Mouse (Mus musculus) layer of hippocampus, postnatal 36 days (tissue): ENCODE measurements around the gene Pla2g3. TPM values are rescaled to one million over a fixed set of nuclear protein-coding genes. Genes with fewer than 3 reads are reported as not detected.

Experiments
- DNase-seq, 2 experiments: peaks; one replicate each; pipeline ENCODE4 v3.0.0; 2022
- total RNA-seq, 2 experiments: library from RNA; stranded (reverse); gene quantifications; 2 replicates each; pipeline ENCODE4 v1.2.3; 2021

Pla2g3 gene
- total RNA-seq, 2 experiments from 2014 or later: 1.4 to 2.5 TPM

- DNase-seq: peak; percentile 87
Observed at GRCm38 (mm10) chr11:3539111-3539825, 51.2 kb downstream of the Pla2g3 start.

GRCm38 (mm10) chr11:3539826-3540196 is 51.7 kb downstream of the Pla2g3 start:
- DNase-seq: no peak

DNA sequence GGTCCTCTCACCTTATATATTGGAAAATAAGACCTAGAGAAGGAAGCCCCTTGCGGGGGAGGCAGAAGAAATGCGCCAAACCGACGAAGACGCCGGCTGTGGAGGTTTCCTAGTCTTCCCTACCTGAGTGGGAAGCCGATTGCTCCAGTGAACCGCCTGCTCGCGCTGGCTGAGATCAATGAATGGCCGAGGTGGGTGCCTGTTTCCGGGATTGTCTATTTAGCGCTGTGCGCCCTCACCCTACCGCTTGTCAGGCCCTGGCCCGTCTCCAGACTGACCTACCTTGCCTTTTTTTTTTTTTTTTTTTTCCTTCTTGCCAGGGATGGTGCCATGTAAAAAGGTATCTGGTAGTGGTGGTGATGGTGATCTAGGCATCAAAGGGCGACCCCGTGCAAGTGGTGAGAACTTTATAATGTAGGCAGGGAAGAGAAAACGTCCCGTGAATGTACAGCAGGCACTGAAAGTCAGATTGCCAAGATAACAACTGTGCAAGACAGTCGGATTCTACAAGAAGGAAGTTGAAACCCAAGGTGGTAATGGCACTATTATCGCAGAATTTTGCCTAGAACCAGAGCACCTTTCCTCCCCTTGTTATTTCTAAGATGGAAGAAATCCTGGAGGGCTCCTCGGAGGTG is 52.5 kb downstream of the Pla2g3 start, which contains the start of gene Smtn:
Smtn (minus strand) TSS at position 162 of the 635 bp plus-strand sequence.
- no peak for DNase-seq

DNA sequence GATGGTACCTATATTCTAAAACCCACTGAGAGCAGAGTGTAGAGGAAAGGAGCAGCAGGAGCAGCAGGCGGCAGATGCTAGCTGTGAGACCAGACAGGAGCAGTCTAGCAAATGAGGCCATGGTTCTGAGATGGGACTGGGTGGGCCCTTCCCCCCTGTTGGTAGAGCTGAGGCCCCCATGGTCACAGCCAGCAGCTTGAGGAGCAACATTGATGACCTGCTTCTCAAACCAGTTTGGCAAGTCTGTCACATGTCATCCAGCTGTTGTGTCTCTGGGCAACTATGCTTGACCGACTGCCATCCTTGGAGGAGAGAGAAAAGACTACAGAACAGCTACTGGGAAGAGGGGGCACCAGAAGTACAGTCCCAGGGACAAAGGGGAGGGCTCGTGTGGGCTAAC is 53.8 kb downstream of the Pla2g3 start:
- no peak for DNase-seq

- DNase-seq: no peak
Observed at GRCm38 (mm10) chr11:3543001-3543400, 54.9 kb downstream of the Pla2g3 start.

- no peak for DNase-seq
Observed at GRCm38 (mm10) chr11:3544409-3544808, 56.3 kb downstream of the Pla2g3 start.

GRCm38 (mm10) chr11:3545531-3546241 is 57.6 kb downstream of the Pla2g3 start:
- DNase-seq: no peak

DNA sequence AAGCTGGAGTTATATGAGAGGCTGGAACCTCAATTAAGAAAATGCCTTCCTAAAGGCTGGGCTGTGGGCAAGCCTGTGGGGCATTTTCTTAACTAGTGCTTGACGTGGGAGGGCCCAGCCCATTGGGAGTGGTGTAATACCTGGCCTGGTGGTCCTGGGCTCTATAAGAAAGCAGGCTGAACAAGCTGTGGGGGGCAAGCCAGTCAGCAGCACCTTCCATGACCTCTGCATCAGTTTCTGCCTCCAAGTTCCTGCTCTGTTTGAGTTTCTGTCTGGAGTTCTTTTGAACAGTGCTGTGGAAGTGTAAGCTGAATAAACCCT is 58.1 kb downstream of the Pla2g3 start:
- no peak for DNase-seq

GRCm38 (mm10) chr11:3547047-3547446 is 59.0 kb downstream of the Pla2g3 start:
- no peak for DNase-seq

DNA sequence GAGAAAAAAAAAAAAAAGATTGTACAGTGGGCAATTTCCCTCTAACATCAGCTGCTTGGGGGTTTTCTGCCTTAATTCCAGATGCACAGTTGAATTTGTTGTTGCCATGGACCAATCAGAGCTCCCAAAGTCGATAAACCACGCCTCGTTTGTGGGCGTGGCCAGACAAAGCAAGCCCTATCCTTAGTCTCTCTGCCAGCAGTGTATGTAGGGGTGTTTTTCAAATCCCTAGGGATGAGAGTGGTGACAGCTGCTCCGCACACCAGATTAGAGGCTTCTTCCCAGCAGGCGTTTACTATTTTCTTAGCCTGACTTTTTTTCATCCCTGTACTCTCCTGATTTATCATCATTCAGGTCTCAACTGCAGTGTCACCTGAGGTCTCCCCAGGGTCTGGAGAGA is 59.9 kb downstream of the Pla2g3 start:
- DNase-seq: no peak

GRCm38 (mm10) chr11:3548564-3549295 is 60.6 kb downstream of the Pla2g3 start:
- no peak for DNase-seq

Other genes starting within 250 kb of the Pla2g3 start
- 100 to 1,000 TPM in 1 of 2 experiments, 10 to 100 TPM in 1; 96.5 to 101 TPM for gene Drg1, start 221.9 kb upstream of the Pla2g3 start, total RNA-seq
- 10 to 100 TPM; 52.1 to 54.1 TPM for gene Patz1, start 199.4 kb upstream of the Pla2g3 start, total RNA-seq
- gene Pik3ip1, start 157.9 kb upstream of the Pla2g3 start, total RNA-seq: 10 to 100 TPM; 40.5 to 45.6 TPM
- gene Limk2, start 79.1 kb upstream of the Pla2g3 start, total RNA-seq: 10 to 100 TPM; 95.5 to 98.4 TPM
- gene Rnf185, start 35.9 kb upstream of the Pla2g3 start, total RNA-seq: 10 to 100 TPM; 25.6 to 27.4 TPM
- 10 to 100 TPM; 73.7 to 95.8 TPM for gene Inpp5j, start 16.5 kb downstream of the Pla2g3 start, total RNA-seq
- gene Selenom, start 26.4 kb downstream of the Pla2g3 start, total RNA-seq: 100 to 1,000 TPM; 187 to 193 TPM
- 10 to 100 TPM in 1 of 2 experiments, 1 to 10 TPM in 1; 7.0 to 11.8 TPM for gene Smtn, start 52.3 kb downstream of the Pla2g3 start, total RNA-seq
- 10 to 100 TPM; 44.3 to 47.4 TPM for gene Morc2a, start 160.9 kb downstream of the Pla2g3 start, total RNA-seq